ENCODE assay signal across 15 mouse cellular contexts in genomic region chr1:109736071-109736470, GRCm38 (mm10).
"Had no signal": no experiment of that assay in that cellular context is flagged by ENCODE, and none has a peak within 500 bp of the region (broad histone marks: within the 10 kb centered on the region; RNA-seq: fewer than 3 reads in every experiment).

No protein-coding gene starts in this region.

- H3K9me3 ChIP-seq: limb, embryonic 12.5 days; liver, embryonic 13.5 days; midbrain, embryonic 15.5 days; neural tube, embryonic 13.5 days; stomach, embryonic 15.5 days had no signal

- H3K9ac ChIP-seq: limb, embryonic 12.5 days; liver, embryonic 13.5 days; liver, postnatal 0 days; midbrain, embryonic 15.5 days; neural tube, embryonic 13.5 days; stomach, embryonic 15.5 days had no signal

- H3K4me1 ChIP-seq: limb, embryonic 12.5 days; liver, embryonic 13.5 days; midbrain, embryonic 15.5 days; neural tube, embryonic 13.5 days; stomach, embryonic 15.5 days had no signal

- H3K36me3 ChIP-seq: limb, embryonic 12.5 days; liver, embryonic 13.5 days; midbrain, embryonic 15.5 days; neural tube, embryonic 13.5 days; stomach, embryonic 15.5 days had no signal

- ATAC-seq: liver, postnatal 0 days; midbrain, embryonic 15.5 days had no signal

- H3K4me3 ChIP-seq: layer of hippocampus, adult 2 months; limb, embryonic 12.5 days; liver, embryonic 13.5 days; midbrain, embryonic 15.5 days; neural tube, embryonic 13.5 days; stomach, embryonic 15.5 days had no signal

- H3K27ac ChIP-seq: layer of hippocampus, adult 2 months; limb, embryonic 12.5 days; liver, embryonic 13.5 days; midbrain, embryonic 15.5 days; neural tube, embryonic 13.5 days; stomach, embryonic 15.5 days had no signal

- H3K27me3 ChIP-seq: limb, embryonic 12.5 days; liver, embryonic 13.5 days; midbrain, embryonic 15.5 days; neural tube, embryonic 13.5 days; stomach, embryonic 15.5 days had no signal

- DNase-seq: kidney, postnatal 10 days; kidney, postnatal 4 days; liver; liver, embryonic 13.5 days; liver, postnatal 0 days; lung, postnatal 36 days; retina, postnatal 1 day; thymus, adult 2 months; thymus, postnatal 25 days had no signal

- H3K4me2 ChIP-seq: limb, embryonic 12.5 days; liver, embryonic 13.5 days; midbrain, embryonic 11.5 days; midbrain, embryonic 15.5 days; neural tube, embryonic 13.5 days; stomach, embryonic 15.5 days had no signal
